15 mouse cellular contexts compared by ENCODE assay signal in the genomic region with DNA sequence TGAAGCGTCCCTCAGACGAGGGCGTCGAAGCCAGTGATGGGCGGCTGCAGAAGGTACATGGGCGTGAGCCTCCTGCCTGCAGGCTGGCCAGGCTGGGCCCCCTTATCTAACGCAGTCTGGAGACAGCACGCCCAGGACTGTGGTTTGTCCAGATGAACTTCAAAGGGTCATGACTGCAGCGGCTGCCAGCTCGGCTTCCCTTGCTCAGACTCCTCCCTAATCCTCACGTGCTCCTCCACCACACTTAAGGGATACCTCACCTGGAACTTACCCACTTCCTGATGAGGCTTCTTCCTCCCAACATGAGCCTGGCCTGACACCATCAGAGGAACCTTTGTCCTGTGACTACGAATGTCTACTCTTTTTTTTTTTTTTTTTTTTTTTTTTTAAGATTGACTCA. TPM values are rescaled to one million over a fixed set of nuclear protein-coding genes. Genes with fewer than 3 reads are reported as not detected.
DNase-seq lines count a peak whose midpoint lies in the region; ATAC-seq and TF ChIP-seq lines count a peak whose summit lies in the region.
"Had no signal": no experiment of that assay in that cellular context is flagged by ENCODE, and none has a peak within 500 bp of the region (broad histone marks: within the 10 kb centered on the region; RNA-seq: fewer than 3 reads in every experiment).

No protein-coding gene starts in this region.

- H3K4me1 ChIP-seq in liver, embryonic 14.5 days (replicated peaks; ENCODE audit: control insufficient read depth in 2 of 2, insufficient read depth in 2 of 2, low read length in 1 of 2): peaks cover 25 to 26% of the 10 kb centered on the region in 2 experiments
- peaks cover 11% of the 10 kb centered on the region for H3K4me1 ChIP-seq in kidney, embryonic 16.5 days (ENCODE audit: insufficient read depth, low read length)
- H3K4me1 ChIP-seq: midbrain, embryonic 15.5 days had no signal

- no peaks in the 10 kb centered on the region for H3K27me3 ChIP-seq in liver, embryonic 14.5 days (ENCODE audit: control insufficient read depth, insufficient read depth, low read length)
- no peaks in the 10 kb centered on the region for H3K27me3 ChIP-seq in kidney, embryonic 16.5 days (ENCODE audit: insufficient read depth, low read length)
- H3K27me3 ChIP-seq: midbrain, embryonic 15.5 days had no signal

- H3K9me3 ChIP-seq in liver, embryonic 14.5 days (ENCODE audit: control insufficient read depth, low read length): peaks cover 7% of the 10 kb centered on the region
- 0 out of 2 replicates have a peak, but pooled peaks cover 7% of the 10 kb centered on the region for H3K9me3 ChIP-seq in kidney, embryonic 16.5 days (ENCODE audit: low read length)
- H3K9me3 ChIP-seq: midbrain, embryonic 15.5 days had no signal

- peak; percentile 62 for ATAC-seq in erythroblast, adult 5-6 weeks (replicated peaks; ENCODE audit: low FRiP score, poor library complexity, severe bottlenecking)
- ATAC-seq in liver, embryonic 14.5 days (ENCODE audit: insufficient read depth): peak; percentile 93
- ATAC-seq in kidney, embryonic 16.5 days (ENCODE audit: low FRiP score, low TSS enrichment): no peak
- no peak for ATAC-seq in megakaryocyte progenitor cell, adult 5-6 weeks (replicated peaks; ENCODE audit: poor library complexity)
- ATAC-seq: midbrain, embryonic 15.5 days had no signal

- TF ChIP-seq CTCF in liver, embryonic 14.5 days (IDR thresholded peaks at IDR 0.05; ENCODE audit: low read depth): 0 out of 2 replicates have a peak, but pooled peaks have one; percentile 11

- peak overlapping the region; percentile 79 for H3K27ac ChIP-seq in liver, embryonic 14.5 days
- no peak overlapping the region for H3K27ac ChIP-seq in kidney, embryonic 16.5 days (ENCODE audit: low read length)
- H3K27ac ChIP-seq: midbrain, embryonic 15.5 days had no signal

- H3K36me3 ChIP-seq in liver, embryonic 14.5 days (replicated peaks; ENCODE audit: control insufficient read depth, insufficient read depth, low read depth): no peaks in the 10 kb centered on the region
- H3K36me3 ChIP-seq in kidney, embryonic 16.5 days (ENCODE audit: insufficient read depth, low read length): no peaks in the 10 kb centered on the region
- H3K36me3 ChIP-seq: midbrain, embryonic 15.5 days had no signal

- H3K4me3 ChIP-seq in liver, embryonic 14.5 days (ENCODE audit: insufficient read depth in 1 of 2, low read depth in 2 of 2, low read length in 2 of 2): no peak overlapping the region
- H3K4me3 ChIP-seq in kidney, embryonic 16.5 days (ENCODE audit: low read length): no peak overlapping the region
- H3K4me3 ChIP-seq: midbrain, embryonic 15.5 days had no signal

- 0 out of 2 replicates have a peak, but pooled peaks have one; percentile 28 for TF ChIP-seq EP300 in liver, embryonic 14.5 days (IDR thresholded peaks at IDR 0.05; ENCODE audit: low read depth)

- DNase-seq in embryo, embryonic 10 days (ENCODE audit: low spot score): peak; percentile 42
- DNase-seq in embryo, embryonic 10.5 days (ENCODE audit: low spot score): no peak
- DNase-seq in 416B (ENCODE audit: low read depth): peak; percentile 53
- DNase-seq in liver, embryonic 14.5 days (ENCODE audit: low read depth in 3 of 3, low spot score in 3 of 3): peak; percentile 71 to 76 (median 72)
- no peak for DNase-seq in frontal cortex, adult 2 months (ENCODE audit: extremely low spot score in 1 of 2, low spot score in 1 of 2)
- DNase-seq: gastrocnemius, postnatal 14 days; right cerebral cortex, postnatal 25 days had no signal

- H3K9ac ChIP-seq in liver, embryonic 14.5 days (replicated peaks): peak overlapping the region; percentile 39; the same call in 1 of the 2 replicates
- H3K9ac ChIP-seq in kidney, embryonic 16.5 days (replicated peaks; ENCODE audit: low read length): no peak overlapping the region
- H3K9ac ChIP-seq: midbrain, embryonic 15.5 days had no signal

- H3K4me2 ChIP-seq in liver, embryonic 14.5 days (ENCODE audit: low read depth): peak overlapping the region; percentile 57
- no peak overlapping the region for H3K4me2 ChIP-seq in kidney, embryonic 16.5 days (replicated peaks; ENCODE audit: low read depth, low read length)
- H3K4me2 ChIP-seq: midbrain, embryonic 15.5 days had no signal

- WGBS in liver, embryonic 14.5 days (ENCODE audit: insufficient replicate concordance): 11% methylated on average over 12 of the region's 12 CpGs
- 45% methylated on average over 12 of the region's 12 CpGs for WGBS in kidney, embryonic 16.5 days

RNA-seq across cellular contexts. Expression of a gene that starts 41.2 kb away (rescaled TPM):
- not detected in 2 replicates for total RNA-seq in erythroblast, adult 5-6 weeks (2015; ENCODE audit: low replicate concordance)
- total RNA-seq in erythroblast, adult 5-6 weeks (2017; ENCODE audit: low replicate concordance): 1.6 TPM in 1 of 2 replicates, not detected in the other
- 1.4 TPM in 2 replicates for polyA plus RNA-seq in liver, embryonic 14.5 days (2012; rRNA removed)
- polyA plus RNA-seq in liver, embryonic 14.5 days (2014; fragmentation: Nextera tagmentation; extraction: Ambion mirVana): 0.83 and 1.6 TPM in 2 replicates
- 9.0 and 9.1 TPM in 2 replicates for polyA plus RNA-seq in frontal cortex, adult 2 months (2012; rRNA removed)
- polyA plus RNA-seq in kidney, embryonic 16.5 days (2015; fragmentation: Nextera tagmentation; extraction: Ambion mirVana): 6.9 and 7.7 TPM in 2 replicates
- total RNA-seq in megakaryocyte progenitor cell, adult 5-6 weeks (2015): 2.9 and 4.1 TPM in 2 replicates
- total RNA-seq in megakaryocyte progenitor cell, adult 5-6 weeks (2017): 3.1 and 4.6 TPM in 2 replicates

RNA-seq across cellular contexts. Expression of a gene that starts 54.0 kb away (rescaled TPM):
- not detected in 2 replicates for total RNA-seq in erythroblast, adult 5-6 weeks (2015; ENCODE audit: low replicate concordance)
- total RNA-seq in erythroblast, adult 5-6 weeks (2017; ENCODE audit: low replicate concordance): not detected in 2 replicates
- polyA plus RNA-seq in liver, embryonic 14.5 days (2012; rRNA removed): 0.02 TPM in 1 of 2 replicates, not detected in the other
- polyA plus RNA-seq in liver, embryonic 14.5 days (2014; fragmentation: Nextera tagmentation; extraction: Ambion mirVana): not detected in 2 replicates
- polyA plus RNA-seq in frontal cortex, adult 2 months (2012; rRNA removed): not detected in 2 replicates
- not detected in 2 replicates for polyA plus RNA-seq in kidney, embryonic 16.5 days (2015; fragmentation: Nextera tagmentation; extraction: Ambion mirVana)
- total RNA-seq in megakaryocyte progenitor cell, adult 5-6 weeks (2015): not detected in 2 replicates
- not detected in 2 replicates for total RNA-seq in megakaryocyte progenitor cell, adult 5-6 weeks (2017)
- total RNA-seq: gastrocnemius, postnatal 14 days; heart, postnatal 25 days had no signal
- polyA plus RNA-seq: forebrain, embryonic 11.5 days; kidney, embryonic 14.5 days; lung, embryonic 16.5 days; midbrain, embryonic 15.5 days had no signal

RNA-seq across cellular contexts. Expression of a gene that starts 55.3 kb away (rescaled TPM):
- total RNA-seq in erythroblast, adult 5-6 weeks (2015; ENCODE audit: low replicate concordance): 0.19 and 0.42 TPM in 2 replicates
- 1.3 and 1.5 TPM in 2 replicates for total RNA-seq in erythroblast, adult 5-6 weeks (2017; ENCODE audit: low replicate concordance)
- polyA plus RNA-seq in liver, embryonic 14.5 days (2012; rRNA removed): 6.5 and 7.0 TPM in 2 replicates
- polyA plus RNA-seq in liver, embryonic 14.5 days (2014; fragmentation: Nextera tagmentation; extraction: Ambion mirVana): 2.2 and 2.7 TPM in 2 replicates
- 4.5 and 5.8 TPM in 2 replicates for polyA plus RNA-seq in frontal cortex, adult 2 months (2012; rRNA removed)
- 14.6 and 15.9 TPM in 2 replicates for polyA plus RNA-seq in kidney, embryonic 16.5 days (2015; fragmentation: Nextera tagmentation; extraction: Ambion mirVana)
- total RNA-seq in megakaryocyte progenitor cell, adult 5-6 weeks (2015): 0.76 and 0.96 TPM in 2 replicates
- total RNA-seq in megakaryocyte progenitor cell, adult 5-6 weeks (2017): 0.79 and 1.1 TPM in 2 replicates

Comparison
In these comparisons a context has a peak if more than half of its experiments do, and no peak if none do; other contexts are left out.
1. DNase-seq: peak in embryo, embryonic 10 days (single experiment), 416B (single experiment) and liver, embryonic 14.5 days (3 of 3); none in embryo, embryonic 10.5 days (single experiment) and frontal cortex, adult 2 months (0 of 2).
2. ATAC-seq: peak in erythroblast, adult 5-6 weeks (single experiment) and liver, embryonic 14.5 days (single experiment); none in kidney, embryonic 16.5 days (single experiment) and megakaryocyte progenitor cell, adult 5-6 weeks (single experiment).